Mouse (Mus musculus): ENCODE measurements at regions not wholly inside any gene's neighbourhood (a gene's known extent, or its start where the extent isn't known, plus 50 kb on each side); places are given as distances from the start of the nearest gene placed in this dataset.

GRCm38 (mm10) chr17:79520283-79520682 is 91.4 kb upstream of the Rmdn2 start:
- Histone ChIP-seq H3K9ac (ENCODE audit: low read depth, low read length) (no peak overlapping the region), H3K27me3 (ENCODE audit: control insufficient read depth, insufficient read depth, low read length) (no peaks in the 10 kb centered on the region), H3K27ac (ENCODE audit: low read depth, low read length) (no peak overlapping the region), H3K4me1 (ENCODE audit: control insufficient read depth, insufficient read depth, low read length) (no peaks in the 10 kb centered on the region), H3K9me3 (replicated peaks; ENCODE audit: control insufficient read depth, low read length) (0 out of 2 replicates have a peak, but pooled peaks cover 2% of the 10 kb centered on the region), H3K4me3 (ENCODE audit: low read depth, low read length) (no peak overlapping the region), H3K36me3 (ENCODE audit: control insufficient read depth, insufficient read depth, low read length) (no peaks in the 10 kb centered on the region), H3K4me2 (no peak overlapping the region)
- no peak for ATAC-seq (replicated peaks; ENCODE audit: insufficient number of reproducible peaks, low FRiP score, low TSS enrichment)
- 75% methylated on average over 5 of the region's 5 CpGs for WGBS (ENCODE audit: insufficient replicate concordance)

- Histone ChIP-seq H3K9ac (ENCODE audit: low read depth, low read length) (no peak overlapping the region), H3K27ac (ENCODE audit: low read depth, low read length) (no peak overlapping the region), H3K4me1 (ENCODE audit: control insufficient read depth, insufficient read depth, low read length) (no peaks in the 10 kb centered on the region), H3K4me3 (ENCODE audit: low read depth, low read length) (no peak overlapping the region), H3K9me3 (replicated peaks; ENCODE audit: control insufficient read depth, low read length) (no peaks in the 10 kb centered on the region), H3K27me3 (ENCODE audit: control insufficient read depth, insufficient read depth, low read length) (no peaks in the 10 kb centered on the region), H3K4me2 (no peak overlapping the region), H3K36me3 (ENCODE audit: control insufficient read depth, insufficient read depth, low read length) (no peaks in the 10 kb centered on the region)
- no peak for ATAC-seq (replicated peaks; ENCODE audit: insufficient number of reproducible peaks, low FRiP score, low TSS enrichment)
- WGBS (ENCODE audit: insufficient replicate concordance) = 87% methylated on average over 7 of the region's 7 CpGs
These were observed 90.0 kb upstream of the Rmdn2 start for GRCm38 (mm10) chr17:79521691-79522090.

GRCm38 (mm10) chr17:79523230-79523629 is 88.4 kb upstream of the Rmdn2 start:
- Histone ChIP-seq H3K4me3 (ENCODE audit: low read depth, low read length) (no peak overlapping the region), H3K4me1 (ENCODE audit: control insufficient read depth, insufficient read depth, low read length) (no peaks in the 10 kb centered on the region), H3K27ac (ENCODE audit: low read depth, low read length) (no peak overlapping the region), H3K36me3 (ENCODE audit: control insufficient read depth, insufficient read depth, low read length) (no peaks in the 10 kb centered on the region), H3K9me3 (replicated peaks; ENCODE audit: control insufficient read depth, low read length) (no peaks in the 10 kb centered on the region), H3K27me3 (ENCODE audit: control insufficient read depth, insufficient read depth, low read length) (no peaks in the 10 kb centered on the region), H3K9ac (ENCODE audit: low read depth, low read length) (no peak overlapping the region), H3K4me2 (no peak overlapping the region)
- WGBS (ENCODE audit: insufficient replicate concordance) = 93% methylated on average over 3 of the region's 3 CpGs
- no peak for ATAC-seq (replicated peaks; ENCODE audit: insufficient number of reproducible peaks, low FRiP score, low TSS enrichment)

- Histone ChIP-seq H3K4me1 (ENCODE audit: control insufficient read depth, insufficient read depth, low read length) (no peaks in the 10 kb centered on the region), H3K36me3 (ENCODE audit: control insufficient read depth, insufficient read depth, low read length) (no peaks in the 10 kb centered on the region), H3K4me2 (no peak overlapping the region), H3K4me3 (ENCODE audit: low read depth, low read length) (no peak overlapping the region), H3K27me3 (ENCODE audit: control insufficient read depth, insufficient read depth, low read length) (no peaks in the 10 kb centered on the region), H3K9ac (ENCODE audit: low read depth, low read length) (no peak overlapping the region), H3K9me3 (replicated peaks; ENCODE audit: control insufficient read depth, low read length) (no peaks in the 10 kb centered on the region), H3K27ac (ENCODE audit: low read depth, low read length) (no peak overlapping the region)
- 85% methylated on average over 3 of the region's 3 CpGs for WGBS (ENCODE audit: insufficient replicate concordance)
- no peak for ATAC-seq (replicated peaks; ENCODE audit: insufficient number of reproducible peaks, low FRiP score, low TSS enrichment)
These were observed 84.3 kb upstream of the Rmdn2 start for GRCm38 (mm10) chr17:79527391-79527790.

GRCm38 (mm10) chr17:79536549-79536948 is 75.1 kb upstream of the Rmdn2 start:
- Histone ChIP-seq H3K4me2 (no peak overlapping the region), H3K4me3 (ENCODE audit: low read depth, low read length) (no peak overlapping the region), H3K4me1 (ENCODE audit: control insufficient read depth, insufficient read depth, low read length) (no peaks in the 10 kb centered on the region), H3K27ac (ENCODE audit: low read depth, low read length) (no peak overlapping the region), H3K9me3 (replicated peaks; ENCODE audit: control insufficient read depth, low read length) (no peaks in the 10 kb centered on the region), H3K36me3 (ENCODE audit: control insufficient read depth, insufficient read depth, low read length) (no peaks in the 10 kb centered on the region), H3K27me3 (ENCODE audit: control insufficient read depth, insufficient read depth, low read length) (no peaks in the 10 kb centered on the region), H3K9ac (ENCODE audit: low read depth, low read length) (no peak overlapping the region)
- no peak for ATAC-seq (replicated peaks; ENCODE audit: insufficient number of reproducible peaks, low FRiP score, low TSS enrichment)
- 70% methylated on average over 4 of the region's 4 CpGs for WGBS (ENCODE audit: insufficient replicate concordance)

GRCm38 (mm10) chr17:79538789-79539188 is 72.9 kb upstream of the Rmdn2 start:
- Histone ChIP-seq H3K36me3 (ENCODE audit: control insufficient read depth, insufficient read depth, low read length) (no peaks in the 10 kb centered on the region), H3K9me3 (replicated peaks; ENCODE audit: control insufficient read depth, low read length) (no peaks in the 10 kb centered on the region), H3K9ac (ENCODE audit: low read depth, low read length) (no peak overlapping the region), H3K27ac (ENCODE audit: low read depth, low read length) (no peak overlapping the region), H3K4me1 (ENCODE audit: control insufficient read depth, insufficient read depth, low read length) (no peaks in the 10 kb centered on the region), H3K27me3 (ENCODE audit: control insufficient read depth, insufficient read depth, low read length) (no peaks in the 10 kb centered on the region), H3K4me3 (ENCODE audit: low read depth, low read length) (no peak overlapping the region), H3K4me2 (no peak overlapping the region)
- no peak for ATAC-seq (replicated peaks; ENCODE audit: insufficient number of reproducible peaks, low FRiP score, low TSS enrichment)
- WGBS (ENCODE audit: insufficient replicate concordance) = 52% methylated on average over 4 of the region's 4 CpGs

- 82% methylated on average over 1 of the region's 1 CpGs for WGBS (ENCODE audit: insufficient replicate concordance)
- Histone ChIP-seq H3K4me3 (ENCODE audit: low read depth, low read length) (no peak overlapping the region), H3K27ac (ENCODE audit: low read depth, low read length) (no peak overlapping the region), H3K36me3 (ENCODE audit: control insufficient read depth, insufficient read depth, low read length) (no peaks in the 10 kb centered on the region), H3K9me3 (replicated peaks; ENCODE audit: control insufficient read depth, low read length) (no peaks in the 10 kb centered on the region), H3K4me2 (no peak overlapping the region), H3K4me1 (ENCODE audit: control insufficient read depth, insufficient read depth, low read length) (no peaks in the 10 kb centered on the region), H3K9ac (ENCODE audit: low read depth, low read length) (no peak overlapping the region), H3K27me3 (ENCODE audit: control insufficient read depth, insufficient read depth, low read length) (no peaks in the 10 kb centered on the region)
- ATAC-seq (replicated peaks; ENCODE audit: insufficient number of reproducible peaks, low FRiP score, low TSS enrichment) = no peak
These were observed 71.6 kb upstream of the Rmdn2 start for GRCm38 (mm10) chr17:79540038-79540437.

GRCm38 (mm10) chr17:79540511-79540910 is 71.2 kb upstream of the Rmdn2 start:
- H3K36me3 ChIP-seq (ENCODE audit: control insufficient read depth, insufficient read depth, low read length) = no peaks in the 10 kb centered on the region
- no peak overlapping the region for H3K4me2 ChIP-seq
- H3K27ac ChIP-seq (ENCODE audit: low read depth, low read length) = no peak overlapping the region
- no peak overlapping the region for H3K9ac ChIP-seq (ENCODE audit: low read depth, low read length)
- WGBS (ENCODE audit: insufficient replicate concordance) = 87% methylated on average over 2 of the region's 2 CpGs
- H3K4me3 ChIP-seq (ENCODE audit: low read depth, low read length) = no peak overlapping the region
- H3K9me3 ChIP-seq (replicated peaks; ENCODE audit: control insufficient read depth, low read length) = no peaks in the 10 kb centered on the region
- H3K27me3 ChIP-seq (ENCODE audit: control insufficient read depth, insufficient read depth, low read length) = no peaks in the 10 kb centered on the region
- H3K4me1 ChIP-seq (ENCODE audit: control insufficient read depth, insufficient read depth, low read length) = no peaks in the 10 kb centered on the region
- no peak for ATAC-seq (replicated peaks; ENCODE audit: insufficient number of reproducible peaks, low FRiP score, low TSS enrichment)

GRCm38 (mm10) chr17:79543907-79544522 is 67.6 kb upstream of the Rmdn2 start:
- no peak overlapping the region for H3K4me3 ChIP-seq (ENCODE audit: low read depth, low read length)
- no peaks in the 10 kb centered on the region for H3K9me3 ChIP-seq (replicated peaks; ENCODE audit: control insufficient read depth, low read length)
- H3K27me3 ChIP-seq (ENCODE audit: control insufficient read depth, insufficient read depth, low read length) = no peaks in the 10 kb centered on the region
- no peak overlapping the region for H3K4me2 ChIP-seq
- no peaks in the 10 kb centered on the region for H3K36me3 ChIP-seq (ENCODE audit: control insufficient read depth, insufficient read depth, low read length)
- no peaks in the 10 kb centered on the region for H3K4me1 ChIP-seq (ENCODE audit: control insufficient read depth, insufficient read depth, low read length)
- H3K9ac ChIP-seq (ENCODE audit: low read depth, low read length) = no peak overlapping the region
- no peak; the same call in 1 of the 2 replicates for ATAC-seq (replicated peaks; ENCODE audit: insufficient number of reproducible peaks, low FRiP score, low TSS enrichment)
- H3K27ac ChIP-seq (ENCODE audit: low read depth, low read length) = peak overlapping the region; percentile 24; the same call in 1 of the 2 replicates
- 66% methylated on average over 7 of the region's 7 CpGs for WGBS (ENCODE audit: insufficient replicate concordance)
